Mouse (Mus musculus) liver, embryonic 14.5 days (tissue): Measurements from ENCODE around the gene Erbb2.

Source experiments
- CTCF ChIP-seq: IDR thresholded peaks from 2 replicates; pipeline ENCODE4 v1.5.1; 2016; ENCODE audit warnings: antibody characterized with exemption, low read depth, control low read depth
- EP300 ChIP-seq: IDR thresholded peaks from 2 replicates; pipeline ENCODE4 v1.6.1; 2016; ENCODE audit warnings: antibody characterized with exemption, low read depth

GRCm38 (mm10) chr11:98474967-98475366 is 62.7 kb downstream of the Erbb2 start:
- TF ChIP-seq EP300 (no peak), CTCF (no peak)
